Mouse (Mus musculus) embryonic fibroblast, embryonic 13.5 days (primary cell): ENCODE results near the gene Itpr2. TPM values are rescaled to one million over a fixed set of nuclear protein-coding genes. Genes with fewer than 3 reads are reported as not detected.
A peak's percentile ranks its signal among the peaks of the same experiment; 100 is the strongest.

ENCODE experiments used
- H3K27ac ChIP-seq: 2 replicates; pipeline ENCODE4 v1.5.1; 2012; ENCODE audit warnings: low read length, control low read depth, inconsistent platforms; ENCODE audit not compliant: insufficient read depth
- H3K4me1 ChIP-seq: 2 replicates; pipeline ENCODE4 v1.6.1; 2011; ENCODE audit warnings: low read length; ENCODE audit not compliant: control insufficient read depth, insufficient read depth
- H3K4me3 ChIP-seq: 2 replicates; pipeline ENCODE4 v1.5.1; 2011; ENCODE audit warnings: mild to moderate bottlenecking, control low read depth, low read length; ENCODE audit not compliant: insufficient read depth
- CTCF ChIP-seq: IDR thresholded peaks from 2 replicates; pipeline ENCODE4 v1.5.1; 2011; ENCODE audit warnings: mild to moderate bottlenecking, control low read depth, low read length, moderate library complexity, borderline replicate concordance; ENCODE audit not compliant: insufficient read depth
- POLR2A ChIP-seq: IDR thresholded peaks from 2 replicates; pipeline ENCODE4 v1.6.1; 2011; ENCODE audit warnings: low read depth, mild to moderate bottlenecking, control low read depth, low read length, moderate library complexity
- polyA plus RNA-seq: library from polyadenylated mRNA; stranded (reverse); fragments of >200 nt; gene quantifications from 2 replicates; pipeline ENCODE4 v1.2.4, GENCODE M21; 2011; ENCODE audit warnings: low read depth; ENCODE audit not compliant: missing spikeins, insufficient read length

Itpr2 gene
- 7.7 and 12.8 TPM in 2 replicates for polyA plus RNA-seq

- H3K4me3 ChIP-seq, result peak within 1 kb of the TSS; percentile 79
- peak within 1 kb of the TSS; percentile 0; the same call in 1 of the 2 replicates for H3K27ac ChIP-seq
These were observed at the start of gene Itpr2 for GRCm38 (mm10) chr6:146501866-146502804. Gene Itpr2, minus strand, starts transcription at chr6:146502223.

GRCm38 (mm10) chr6:146551326-146551725 is 49.3 kb upstream of the Itpr2 start:
- no peaks in the 10 kb centered on the region for H3K4me1 ChIP-seq
- no peak overlapping the region for H3K4me3 ChIP-seq
- TF ChIP-seq POLR2A (no peak), CTCF (no peak)
- no peak overlapping the region for H3K27ac ChIP-seq

More at GRCm38 (mm10) chr6:146501866-146502804, at the start of gene Itpr2:
- TF ChIP-seq POLR2A (peak; percentile 86), CTCF (0 out of 2 replicates have a peak, but pooled peaks have one; percentile 11)
- H3K4me1 ChIP-seq, result 0 out of 2 replicates have a peak, but pooled peaks cover 2% of the 10 kb centered on the region

- Histone ChIP-seq H3K27ac (no peak overlapping the region), H3K4me1 (no peaks in the 10 kb centered on the region), H3K4me3 (no peak overlapping the region)
- TF ChIP-seq POLR2A (no peak), CTCF (no peak)
These were observed 48.4 kb upstream of the Itpr2 start for GRCm38 (mm10) chr6:146550421-146550820.

GRCm38 (mm10) chr6:146545289-146545865 is 43.4 kb upstream of the Itpr2 start:
- no peak overlapping the region for H3K27ac ChIP-seq
- TF ChIP-seq POLR2A (no peak), CTCF (no peak)
- no peaks in the 10 kb centered on the region for H3K4me1 ChIP-seq
- H3K4me3 ChIP-seq, result no peak overlapping the region

- TF ChIP-seq POLR2A, result no peak
- TF ChIP-seq CTCF, result no peak
- Histone ChIP-seq H3K27ac (no peak overlapping the region), H3K4me3 (no peak overlapping the region), H3K4me1 (no peaks in the 10 kb centered on the region)
These were observed 42.6 kb upstream of the Itpr2 start for GRCm38 (mm10) chr6:146544622-146545021.

- no peak overlapping the region for H3K4me3 ChIP-seq
- no peak for TF ChIP-seq POLR2A
- TF ChIP-seq CTCF, result no peak
- H3K4me1 ChIP-seq, result no peaks in the 10 kb centered on the region
- H3K27ac ChIP-seq, result no peak overlapping the region
These were observed 38.4 kb upstream of the Itpr2 start for GRCm38 (mm10) chr6:146540386-146540785.

- no peak overlapping the region for H3K4me3 ChIP-seq
- no peak overlapping the region for H3K27ac ChIP-seq
- no peak for TF ChIP-seq POLR2A
- no peak for TF ChIP-seq CTCF
- H3K4me1 ChIP-seq, result no peaks in the 10 kb centered on the region
These were observed 36.6 kb upstream of the Itpr2 start for GRCm38 (mm10) chr6:146538661-146539060.

GRCm38 (mm10) chr6:146538071-146538470 is 36.0 kb upstream of the Itpr2 start:
- no peak for TF ChIP-seq POLR2A
- TF ChIP-seq CTCF, result no peak
- no peaks in the 10 kb centered on the region for H3K4me1 ChIP-seq
- H3K27ac ChIP-seq, result no peak overlapping the region
- H3K4me3 ChIP-seq, result no peak overlapping the region

- H3K4me1 ChIP-seq, result no peaks in the 10 kb centered on the region
- H3K4me3 ChIP-seq, result no peak overlapping the region
- no peak overlapping the region for H3K27ac ChIP-seq
- no peak for TF ChIP-seq POLR2A
- no peak for TF ChIP-seq CTCF
These were observed 35.1 kb upstream of the Itpr2 start for GRCm38 (mm10) chr6:146537111-146537510.

- no peak for TF ChIP-seq CTCF
- TF ChIP-seq POLR2A, result no peak
- Histone ChIP-seq H3K27ac (no peak overlapping the region), H3K4me3 (no peak overlapping the region), H3K4me1 (no peaks in the 10 kb centered on the region)
These were observed 33.5 kb upstream of the Itpr2 start for GRCm38 (mm10) chr6:146535501-146535900.
